Mouse (Mus musculus): Measurements from ENCODE around the gene Cfhr2.
"Not testable (repeated sequence)": the region's sequence is repeated elsewhere in the genome, so short reads cannot be mapped to it uniquely, and the experiment has no call there.

The Cfhr2 gene

DNA sequence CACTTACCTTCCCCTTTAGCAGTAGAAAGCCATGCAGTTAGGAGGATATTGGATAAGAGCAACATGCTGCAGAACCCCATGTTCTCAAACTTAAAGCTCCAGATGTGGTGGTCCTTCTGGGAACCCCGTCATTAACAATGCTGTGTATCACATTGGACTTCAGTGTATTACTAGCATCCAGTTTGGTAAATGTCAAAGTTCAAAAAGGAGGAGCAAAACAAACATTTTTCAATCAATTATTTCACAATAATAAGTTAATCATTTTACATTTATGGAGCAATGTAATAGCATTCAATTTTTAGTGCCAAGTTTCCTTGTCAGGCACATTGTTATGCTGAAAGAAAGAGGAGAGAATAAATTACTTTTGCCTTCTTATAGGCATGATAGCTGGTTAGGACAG lies at the start of gene Cfhr2:
Gene Cfhr2 (minus strand): TSS at position 155 of the 400 bp plus-strand sequence.
- ATAC-seq (ENCODE audit: low TSS enrichment), result no peak

GRCm38 (mm10) chr1:139863751-139864150 lies 5.2 kb upstream of the Cfhr2 start:
- ATAC-seq (ENCODE audit: low TSS enrichment), result no peak

DNA sequence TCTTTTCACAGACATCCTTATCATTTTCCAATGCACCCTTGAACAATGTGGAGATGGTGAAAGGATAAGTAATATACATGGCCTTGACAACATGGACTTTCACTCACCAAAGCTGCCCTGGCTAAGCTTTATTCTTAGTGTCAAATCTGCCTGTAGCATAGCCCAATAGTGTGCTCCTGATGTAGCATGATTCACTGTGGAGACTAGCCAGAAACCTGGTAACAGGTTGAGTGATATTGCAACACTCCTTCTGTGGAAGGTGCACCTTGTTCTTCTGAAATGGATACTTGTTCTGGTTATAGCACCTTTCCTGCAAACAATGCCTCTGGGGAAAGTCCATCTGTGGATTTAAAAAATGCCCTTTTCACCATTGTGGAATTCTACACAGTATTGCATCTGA lies 1.7 kb upstream of the Cfhr2 start:
- ATAC-seq (ENCODE audit: low TSS enrichment), result no peak

- ATAC-seq (ENCODE audit: low TSS enrichment), result no peak
These were observed 18.8 kb downstream of the Cfhr2 start for GRCm38 (mm10) chr1:139839699-139840098.

DNA sequence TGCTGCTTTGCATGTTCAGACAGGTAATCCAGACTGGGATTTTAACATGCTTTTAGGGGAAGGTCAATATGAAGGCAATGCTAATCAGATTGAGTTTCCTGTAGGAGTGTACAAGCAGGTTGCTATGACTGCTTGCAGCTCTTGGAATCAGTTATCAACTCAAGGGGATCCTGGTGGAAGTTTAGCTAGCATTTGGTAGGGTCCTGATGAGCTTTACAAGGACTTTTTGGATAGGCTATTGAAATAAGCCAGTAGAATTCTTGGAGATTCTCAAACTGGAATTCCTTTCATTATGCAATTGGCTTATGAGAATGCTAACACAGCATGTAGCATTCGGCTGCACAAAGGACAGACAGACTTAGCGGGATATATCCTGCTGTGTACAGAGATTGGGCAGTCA lies 19.2 kb downstream of the Cfhr2 start:
- ATAC-seq (ENCODE audit: low TSS enrichment), result no peak

GRCm38 (mm10) chr1:139808594-139808993 lies 49.9 kb downstream of the Cfhr2 start:
- no peak for ATAC-seq (ENCODE audit: low TSS enrichment)

DNA sequence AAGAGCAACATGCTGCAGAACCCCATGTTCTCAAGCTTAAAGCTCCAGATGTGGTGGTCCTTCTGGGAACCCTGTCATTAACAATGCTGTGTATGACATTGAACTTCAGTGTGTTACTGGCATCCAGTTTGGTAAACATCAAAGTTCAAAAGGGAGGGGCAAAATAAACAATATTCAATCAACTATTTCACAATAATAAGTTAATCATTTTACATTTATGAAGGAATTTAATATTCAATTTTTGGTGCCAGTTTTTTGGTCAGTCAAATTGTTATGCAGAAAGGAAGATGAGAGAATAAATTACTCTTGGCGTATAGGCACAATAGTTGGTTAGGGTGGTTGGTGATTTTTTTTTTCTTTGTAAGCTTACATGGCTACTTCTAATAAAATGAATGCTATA lies 77.4 kb downstream of the Cfhr2 start, which contains the start of gene Gm4788:
Gene Gm4788 (minus strand): TSS at position 101 of the 400 bp plus-strand sequence.
- no peak for ATAC-seq (ENCODE audit: low TSS enrichment)

DNA sequence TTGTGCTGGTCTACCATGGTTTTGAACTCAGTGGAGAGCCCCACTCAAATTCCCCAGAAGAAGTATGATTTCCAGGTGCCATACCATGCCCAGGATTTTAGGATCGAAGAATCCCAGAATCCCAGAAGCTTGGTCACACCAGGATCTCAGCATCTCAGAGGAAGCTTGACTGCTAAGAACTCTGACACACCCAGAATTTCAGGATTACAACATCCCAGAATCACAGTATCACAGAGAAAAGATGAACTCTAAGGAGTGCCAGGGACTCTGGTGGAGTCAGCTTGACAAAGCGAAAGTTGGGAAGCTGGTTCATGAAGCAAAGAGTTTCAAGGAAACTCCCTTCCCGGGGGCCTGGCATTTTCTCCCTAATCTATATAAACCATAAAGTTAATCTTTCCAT lies 88.6 kb downstream of the Cfhr2 start:
- ATAC-seq (ENCODE audit: low TSS enrichment), result not testable (repeated sequence)
